Mouse (Mus musculus) embryo, embryonic 10 days (tissue): ENCODE measurements at regions not wholly inside any gene's neighbourhood (a gene's known extent, or its start where the extent isn't known, plus 50 kb on each side); places are given as distances from the start of the nearest gene placed in this dataset.
"Not testable (repeated sequence)": the region's sequence is repeated elsewhere in the genome, so short reads cannot be mapped to it uniquely, and the experiment has no call there.

Experiments
- DNase-seq: peaks from one replicate; pipeline ENCODE4 v3.0.0-alpha.2; 2015; ENCODE audit warnings: low spot score

GRCm38 (mm10) chr13:68049731-68050130 lies 186.6 kb downstream of the BC048507 start:
- DNase-seq, result peak; percentile 13

- DNase-seq, result not testable (repeated sequence)
These were observed 230.2 kb downstream of the BC048507 start for GRCm38 (mm10) chr13:68093311-68093710.

GRCm38 (mm10) chr13:68116786-68117185 lies 253.7 kb downstream of the BC048507 start:
- DNase-seq, result not testable (repeated sequence)
